Mouse (Mus musculus) forebrain, embryonic 16.5 days (tissue): ENCODE measurements around the gene Phf12. TPM values are rescaled to one million over a fixed set of nuclear protein-coding genes. Genes with fewer than 3 reads are reported as not detected.

Source experiments
- ATAC-seq: fragments of 200-750 bp; cut with Nextera tagmentation; 2 replicates; pipeline ENCODE4 v1.8.0; 2017; ENCODE audit warnings: mild to moderate bottlenecking, moderate library complexity
- H3K27ac ChIP-seq: fragments of 300-500 bp; sonication (generic); 2 replicates; pipeline ENCODE4 v1.5.1; 2014; ENCODE audit warnings: low read length, control low read depth
- H3K27me3 ChIP-seq: fragments of 300-500 bp; sonication (generic); replicated peaks from 2 replicates; pipeline ENCODE4 v1.6.1; 2014; ENCODE audit warnings: low read length; ENCODE audit not compliant: control insufficient read depth, insufficient read depth
- H3K36me3 ChIP-seq: fragments of 300-500 bp; sonication (generic); 2 replicates; pipeline ENCODE4 v1.6.1; 2014; ENCODE audit not compliant: control insufficient read depth, insufficient read depth
- H3K4me1 ChIP-seq: fragments of 300-500 bp; sonication (generic); replicated peaks from 2 replicates; pipeline ENCODE4 v1.6.1; 2014; ENCODE audit warnings: low read length; ENCODE audit not compliant: control insufficient read depth, insufficient read depth
- H3K4me2 ChIP-seq: fragments of 300-500 bp; sonication (generic); 2 replicates; pipeline ENCODE4 v1.6.1; 2014; ENCODE audit warnings: mild to moderate bottlenecking, low read length, control low read depth
- H3K4me3 ChIP-seq: fragments of 300-500 bp; sonication (generic); replicated peaks from 2 replicates; pipeline ENCODE4 v1.5.1; 2014; ENCODE audit warnings: mild to moderate bottlenecking, low read length, control low read depth
- H3K9ac ChIP-seq: fragments of 300-500 bp; sonication (generic); replicated peaks from 2 replicates; pipeline ENCODE4 v1.6.1; 2014; ENCODE audit warnings: low read depth, low read length, control low read depth
- H3K9me3 ChIP-seq: fragments of 300-500 bp; sonication (generic); 2 replicates; pipeline ENCODE4 v1.6.1; 2016; ENCODE audit warnings: low read length; ENCODE audit not compliant: control insufficient read depth
- WGBS: fragments of 180-500 bp; shearing (Covaris S2); extraction: QIAGEN DNeasy Blood & Tissue Kit; methylation state at CpG from one replicate; pipeline ENCODE4 v1.1.7; 2014; 5-methylcytosine and 5-hydroxymethylcytosine counted together
- polyA plus RNA-seq: library from polyadenylated mRNA; unstranded; fragments of >200 nt; fragmentation: Nextera tagmentation; extraction: Ambion mirVana; gene quantifications from 2 replicates; pipeline ENCODE4 v1.2.1, GENCODE M21; 2015

The Phf12 gene
- polyA plus RNA-seq, 1 experiment from 2014 or later: 23.0 TPM

GRCm38 (mm10) chr11:77953671-77954070 is 28.9 kb upstream of the Phf12 start:
- no peak for ATAC-seq
- Histone ChIP-seq H3K27ac (no peak overlapping the region), H3K4me3 (no peak overlapping the region), H3K9me3 (no peaks in the 10 kb centered on the region), H3K27me3 (no peaks in the 10 kb centered on the region), H3K4me1 (peaks cover 64% of the 10 kb centered on the region), H3K9ac (no peak overlapping the region), H3K36me3 (peaks cover 11% of the 10 kb centered on the region), H3K4me2 (no peak overlapping the region)
- WGBS: 62% methylated on average over 9 of the region's 9 CpGs

- Histone ChIP-seq H3K27ac (peak overlapping the region; percentile 65), H3K4me1 (peaks cover 70% of the 10 kb centered on the region), H3K36me3 (peaks cover 11% of the 10 kb centered on the region), H3K9ac (peak overlapping the region; percentile 32), H3K9me3 (no peaks in the 10 kb centered on the region), H3K4me3 (no peak overlapping the region), H3K4me2 (no peak overlapping the region), H3K27me3 (no peaks in the 10 kb centered on the region)
- ATAC-seq: peak; percentile 44
- WGBS: 22% methylated on average over 3 of the region's 3 CpGs
Observed at GRCm38 (mm10) chr11:77956428-77956827, 26.1 kb upstream of the Phf12 start.

GRCm38 (mm10) chr11:77958268-77958667 is 24.3 kb upstream of the Phf12 start:
- Histone ChIP-seq H3K9ac (0 out of 2 replicates have a peak overlapping the region, but pooled peaks have one; percentile 0), H3K4me1 (peaks cover 65% of the 10 kb centered on the region), H3K36me3 (peaks cover 11% of the 10 kb centered on the region), H3K4me2 (no peak overlapping the region), H3K9me3 (no peaks in the 10 kb centered on the region), H3K27ac (peak overlapping the region; percentile 65), H3K4me3 (no peak overlapping the region), H3K27me3 (no peaks in the 10 kb centered on the region)
- peak; percentile 20; the same call in 1 of the 2 replicates for ATAC-seq
- 23% methylated on average over 2 of the region's 2 CpGs for WGBS

- H3K4me2 ChIP-seq: no peak overlapping the region
- no peaks in the 10 kb centered on the region for H3K27me3 ChIP-seq
- no peak for ATAC-seq
- 80% methylated on average over 9 of the region's 9 CpGs for WGBS
- H3K27ac ChIP-seq: peak overlapping the region; percentile 57
- H3K9ac ChIP-seq: no peak overlapping the region
- no peaks in the 10 kb centered on the region for H3K9me3 ChIP-seq
- peaks cover 8% of the 10 kb centered on the region for H3K36me3 ChIP-seq
- no peak overlapping the region for H3K4me3 ChIP-seq
- peaks cover 65% of the 10 kb centered on the region for H3K4me1 ChIP-seq
Observed at GRCm38 (mm10) chr11:77958932-77959331, 23.6 kb upstream of the Phf12 start.

GRCm38 (mm10) chr11:77960199-77960598 is 22.4 kb upstream of the Phf12 start:
- H3K4me2 ChIP-seq: no peak overlapping the region
- no peaks in the 10 kb centered on the region for H3K9me3 ChIP-seq
- 26% methylated on average over 9 of the region's 9 CpGs for WGBS
- peaks cover 70% of the 10 kb centered on the region for H3K4me1 ChIP-seq
- peak; percentile 56 for ATAC-seq
- no peaks in the 10 kb centered on the region for H3K27me3 ChIP-seq
- peak overlapping the region; percentile 39 for H3K27ac ChIP-seq
- no peak overlapping the region for H3K4me3 ChIP-seq
- H3K36me3 ChIP-seq: no peaks in the 10 kb centered on the region
- no peak overlapping the region for H3K9ac ChIP-seq

- Histone ChIP-seq H3K4me1 (peaks cover 70% of the 10 kb centered on the region), H3K9ac (no peak overlapping the region)
- WGBS: 56% methylated on average over 5 of the region's 5 CpGs
Observed at GRCm38 (mm10) chr11:77960898-77961297, 21.7 kb upstream of the Phf12 start.

GRCm38 (mm10) chr11:77962946-77963345 is 19.6 kb upstream of the Phf12 start:
- Histone ChIP-seq H3K9ac (no peak overlapping the region), H3K4me2 (no peak overlapping the region), H3K27me3 (no peaks in the 10 kb centered on the region), H3K36me3 (no peaks in the 10 kb centered on the region), H3K4me3 (no peak overlapping the region), H3K9me3 (no peaks in the 10 kb centered on the region), H3K4me1 (peaks cover 60% of the 10 kb centered on the region), H3K27ac (no peak overlapping the region)
- 90% methylated on average over 10 of the region's 10 CpGs for WGBS
- ATAC-seq: no peak

More at GRCm38 (mm10) chr11:77960898-77961297, 21.7 kb upstream of the Phf12 start:
- H3K27ac ChIP-seq: peak overlapping the region; percentile 39
- no peak overlapping the region for H3K4me2 ChIP-seq
- no peak for ATAC-seq
- H3K27me3 ChIP-seq: no peaks in the 10 kb centered on the region
- H3K9me3 ChIP-seq: no peaks in the 10 kb centered on the region
- no peaks in the 10 kb centered on the region for H3K36me3 ChIP-seq
- no peak overlapping the region for H3K4me3 ChIP-seq

- Histone ChIP-seq H3K27me3 (no peaks in the 10 kb centered on the region), H3K4me3 (no peak overlapping the region), H3K4me2 (peak overlapping the region; percentile 41; the same call in 1 of the 2 replicates), H3K36me3 (peaks cover 2% of the 10 kb centered on the region; the same call in 1 of the 2 replicates), H3K9ac (0 out of 2 replicates have a peak overlapping the region, but pooled peaks have one; percentile 37), H3K9me3 (no peaks in the 10 kb centered on the region), H3K27ac (peak overlapping the region; percentile 95), H3K4me1 (peaks cover 44% of the 10 kb centered on the region)
- ATAC-seq: no peak
- 8% methylated on average over 19 of the region's 19 CpGs for WGBS
Observed at GRCm38 (mm10) chr11:77964415-77965095, 18.0 kb upstream of the Phf12 start.

- WGBS: 2% methylated on average over 17 of the region's 17 CpGs
- peaks cover 8% of the 10 kb centered on the region; the same call in 1 of the 2 replicates for H3K36me3 ChIP-seq
- H3K27me3 ChIP-seq: no peaks in the 10 kb centered on the region
- H3K4me3 ChIP-seq: no peak overlapping the region
- peak overlapping the region; percentile 95 for H3K27ac ChIP-seq
- peak; percentile 85 for ATAC-seq
- peaks cover 36% of the 10 kb centered on the region for H3K4me1 ChIP-seq
- H3K4me2 ChIP-seq: peak overlapping the region; percentile 41
- no peaks in the 10 kb centered on the region for H3K9me3 ChIP-seq
- H3K9ac ChIP-seq: peak overlapping the region; percentile 44
Observed at GRCm38 (mm10) chr11:77965101-77966036, 17.2 kb upstream of the Phf12 start.
